8 mouse cellular contexts compared by ENCODE assay signal in the genomic region with DNA sequence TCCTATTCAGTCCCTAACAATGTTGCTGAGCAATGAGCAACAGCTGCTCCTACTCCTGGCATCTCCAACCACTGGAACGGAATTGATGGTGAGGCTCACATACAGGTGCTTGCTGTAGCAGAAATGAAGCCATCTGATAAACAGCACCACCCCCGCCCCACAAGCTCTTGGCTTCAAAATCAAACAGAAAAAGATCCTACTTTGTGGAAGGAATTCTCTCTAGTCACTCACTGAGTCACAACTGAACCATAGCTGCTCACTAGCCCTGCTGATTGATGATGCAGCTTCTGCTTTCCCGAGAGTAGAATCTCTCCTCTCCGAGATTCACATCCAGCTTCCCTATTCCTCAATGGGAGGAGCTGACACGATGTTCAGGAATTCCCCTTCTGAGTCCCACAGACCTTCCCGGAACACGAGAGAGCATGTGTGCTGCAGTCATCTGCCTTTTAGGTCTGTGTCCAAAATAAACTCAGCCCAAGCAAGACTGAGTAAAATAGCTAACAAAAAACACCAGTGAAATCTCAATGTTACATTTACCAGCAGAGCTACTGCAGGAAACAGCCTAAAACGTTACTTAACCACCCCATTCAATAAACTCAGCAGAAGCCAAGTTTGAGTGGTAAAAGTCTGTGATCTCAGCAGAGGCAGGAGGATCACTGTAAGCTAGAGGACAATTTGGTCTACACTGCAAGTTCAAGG. TPM values are rescaled to one million over a fixed set of nuclear protein-coding genes. Genes with fewer than 3 reads are reported as not detected.
A peak's percentile ranks its signal among the peaks of the same experiment; 100 is the strongest.
DNase-seq lines count a peak whose midpoint lies in the region; ATAC-seq and TF ChIP-seq lines count a peak whose summit lies in the region.

No protein-coding gene starts in this region.

- no peak overlapping the region for H3K9ac ChIP-seq in heart, embryonic 12.5 days
- H3K9ac ChIP-seq in liver, embryonic 12.5 days = peak overlapping the region; percentile 99
- no peak overlapping the region for H3K9ac ChIP-seq in stomach, postnatal 0 days (ENCODE audit: low read length)

- no peak for TF ChIP-seq POLR2A in bone marrow, adult 2 months (IDR thresholded peaks at IDR 0.05; ENCODE audit: borderline replicate concordance, control insufficient read depth, low read depth, low read length)

- TF ChIP-seq CTCF in bone marrow, adult 2 months (IDR thresholded peaks at IDR 0.05; ENCODE audit: control insufficient read depth, insufficient read depth, low read length) = no peak
- TF ChIP-seq CTCF in stomach, postnatal 0 days (IDR thresholded peaks at IDR 0.05; ENCODE audit: low read depth) = no peak

- H3K27ac ChIP-seq in bone marrow, adult 2 months (ENCODE audit: control insufficient read depth, insufficient read depth, low read depth, low read length, poor library complexity) = peak overlapping the region; percentile 61
- H3K27ac ChIP-seq in heart, embryonic 12.5 days (ENCODE audit: poor library complexity, severe bottlenecking) = no peak overlapping the region
- H3K27ac ChIP-seq in liver, embryonic 12.5 days = peak overlapping the region; percentile 99
- H3K27ac ChIP-seq in stomach, postnatal 0 days (replicated peaks) = no peak overlapping the region

- DNase-seq in heart, adult 11 months = peak; percentile 93
- no peak for DNase-seq in heart, postnatal 14 days
- DNase-seq in stomach, postnatal 0 days (ENCODE audit: low spot score) = no peak
- no peak for DNase-seq in thymus, postnatal 10 days (ENCODE audit: low spot score in 2 of 2)
- DNase-seq in layer of hippocampus, adult 11-12 months (ENCODE audit: low spot score) = no peak

- intact Hi-C loops in heart, postnatal 14 days (cut with DNase I) = no loop called here

- H3K4me2 ChIP-seq in heart, embryonic 12.5 days = peak overlapping the region; percentile 78
- peak overlapping the region; percentile 98 for H3K4me2 ChIP-seq in liver, embryonic 12.5 days
- H3K4me2 ChIP-seq in stomach, postnatal 0 days (replicated peaks; ENCODE audit: low read depth) = 0 out of 2 replicates have a peak overlapping the region, but pooled peaks have one; percentile 94

- no peaks in the 10 kb centered on the region for H3K9me3 ChIP-seq in heart, embryonic 12.5 days (replicated peaks)
- no peaks in the 10 kb centered on the region for H3K9me3 ChIP-seq in liver, embryonic 12.5 days (replicated peaks)
- no peaks in the 10 kb centered on the region for H3K9me3 ChIP-seq in stomach, postnatal 0 days (ENCODE audit: control insufficient read depth, low read length)

- peak overlapping the region; percentile 64 for H3K4me3 ChIP-seq in bone marrow, adult 2 months (replicated peaks; ENCODE audit: control insufficient read depth, low read depth, low read length)
- H3K4me3 ChIP-seq in heart, embryonic 12.5 days = peak overlapping the region; percentile 86
- H3K4me3 ChIP-seq in liver, embryonic 12.5 days = peak overlapping the region; percentile 97
- no peak overlapping the region for H3K4me3 ChIP-seq in stomach, postnatal 0 days (ENCODE audit: low read depth, low read length)

- 38% methylated on average over 8 of the region's 8 CpGs for WGBS in bone marrow, adult 2 months
- 31% methylated on average over 8 of the region's 8 CpGs for WGBS in heart, embryonic 12.5 days
- WGBS in liver, embryonic 12.5 days (ENCODE audit: insufficient replicate concordance) = 13% methylated on average over 8 of the region's 8 CpGs
- WGBS in stomach, postnatal 0 days = 26% methylated on average over 8 of the region's 8 CpGs

- peaks cover 6% of the 10 kb centered on the region for H3K4me1 ChIP-seq in bone marrow, adult 2 months (ENCODE audit: control insufficient read depth, insufficient read depth, low read length)
- peaks cover 51% of the 10 kb centered on the region for H3K4me1 ChIP-seq in heart, embryonic 12.5 days (replicated peaks)
- peaks cover 73% of the 10 kb centered on the region for H3K4me1 ChIP-seq in liver, embryonic 12.5 days
- no peaks in the 10 kb centered on the region; the same call in 1 of the 2 replicates for H3K4me1 ChIP-seq in stomach, postnatal 0 days (replicated peaks; ENCODE audit: control insufficient read depth, insufficient read depth)

- H3K27me3 ChIP-seq in heart, embryonic 12.5 days (replicated peaks) = peaks cover 19% of the 10 kb centered on the region
- H3K27me3 ChIP-seq in liver, embryonic 12.5 days (replicated peaks) = peaks cover 26% of the 10 kb centered on the region
- H3K27me3 ChIP-seq in stomach, postnatal 0 days (ENCODE audit: control insufficient read depth, insufficient read depth, low read length) = no peaks in the 10 kb centered on the region

- TF ChIP-seq EP300 in stomach, postnatal 0 days (optimal IDR thresholded peaks at IDR 0.05) = no peak

- no peak for ATAC-seq in heart, embryonic 12.5 days (ENCODE audit: insufficient number of reproducible peaks, low FRiP score)
- ATAC-seq in liver, embryonic 12.5 days = no peak
- ATAC-seq in stomach, postnatal 0 days (ENCODE audit: low FRiP score, low TSS enrichment) = no peak

- no peaks in the 10 kb centered on the region for H3K36me3 ChIP-seq in heart, embryonic 12.5 days
- peaks cover 20% of the 10 kb centered on the region for H3K36me3 ChIP-seq in liver, embryonic 12.5 days
- no peaks in the 10 kb centered on the region for H3K36me3 ChIP-seq in stomach, postnatal 0 days (ENCODE audit: control insufficient read depth, insufficient read depth, low read length)

RNA-seq across cellular contexts. Expression of a gene that starts 0.7 kb away (rescaled TPM):
- total RNA-seq in heart, postnatal 14 days (2021) = not detected
- not detected in 2 replicates for polyA plus RNA-seq in bone marrow, adult 2 months (2011; ENCODE audit: insufficient read depth, insufficient read length, low replicate concordance, missing spikeins)
- 0.12 TPM in 1 of 2 replicates, not detected in the other for polyA plus RNA-seq in heart, embryonic 12.5 days (2016; fragmentation: Nextera tagmentation; extraction: Ambion mirVana)
- 0.06 and 0.08 TPM in 2 replicates for polyA plus RNA-seq in liver, embryonic 12.5 days (2016; fragmentation: Nextera tagmentation; extraction: Ambion mirVana)
- 0.11 and 0.15 TPM in 2 replicates for polyA plus RNA-seq in stomach, postnatal 0 days (2015; fragmentation: Nextera tagmentation; extraction: Ambion mirVana)

RNA-seq across cellular contexts. Expression of a gene that starts 3.7 kb away (rescaled TPM):
- 10 to 100 TPM; 53.6 to 58.2 TPM for total RNA-seq in heart, postnatal 14 days (2021)
- polyA plus RNA-seq in bone marrow, adult 2 months (2011; ENCODE audit: insufficient read depth, insufficient read length, low replicate concordance, missing spikeins) = 27.7 and 30.7 TPM in 2 replicates
- polyA plus RNA-seq in heart, embryonic 12.5 days (2016; fragmentation: Nextera tagmentation; extraction: Ambion mirVana) = 15.5 and 20.8 TPM in 2 replicates
- polyA plus RNA-seq in liver, embryonic 12.5 days (2016; fragmentation: Nextera tagmentation; extraction: Ambion mirVana) = 56.5 and 59.7 TPM in 2 replicates
- polyA plus RNA-seq in stomach, postnatal 0 days (2015; fragmentation: Nextera tagmentation; extraction: Ambion mirVana) = 12.2 and 15.8 TPM in 2 replicates

RNA-seq across cellular contexts. Expression of a gene that starts 47.6 kb away (rescaled TPM):
- total RNA-seq in heart, postnatal 14 days (2021) = 10 to 100 TPM; 12.8 to 20.4 TPM
- 10.9 and 19.1 TPM in 2 replicates for polyA plus RNA-seq in bone marrow, adult 2 months (2011; ENCODE audit: insufficient read depth, insufficient read length, low replicate concordance, missing spikeins)
- 17.7 and 19.4 TPM in 2 replicates for polyA plus RNA-seq in heart, embryonic 12.5 days (2016; fragmentation: Nextera tagmentation; extraction: Ambion mirVana)
- 18.5 and 20.0 TPM in 2 replicates for polyA plus RNA-seq in liver, embryonic 12.5 days (2016; fragmentation: Nextera tagmentation; extraction: Ambion mirVana)
- 9.8 and 10.9 TPM in 2 replicates for polyA plus RNA-seq in stomach, postnatal 0 days (2015; fragmentation: Nextera tagmentation; extraction: Ambion mirVana)

RNA-seq across cellular contexts. Expression of a gene that starts 56.9 kb away (rescaled TPM):
- total RNA-seq in heart, postnatal 14 days (2021) = not detected
- polyA plus RNA-seq in bone marrow, adult 2 months (2011; ENCODE audit: insufficient read depth, insufficient read length, low replicate concordance, missing spikeins) = not detected in 2 replicates
- not detected in 2 replicates for polyA plus RNA-seq in heart, embryonic 12.5 days (2016; fragmentation: Nextera tagmentation; extraction: Ambion mirVana)
- polyA plus RNA-seq in liver, embryonic 12.5 days (2016; fragmentation: Nextera tagmentation; extraction: Ambion mirVana) = not detected in 2 replicates
- polyA plus RNA-seq in stomach, postnatal 0 days (2015; fragmentation: Nextera tagmentation; extraction: Ambion mirVana) = not detected in 2 replicates

Comparison
In these comparisons a context has a peak if more than half of its experiments do, and no peak if none do; other contexts are left out.
1. H3K27ac ChIP-seq: peak in bone marrow, adult 2 months (single experiment) and liver, embryonic 12.5 days (single experiment); none in heart, embryonic 12.5 days (single experiment) and stomach, postnatal 0 days (single experiment).
2. Peak in every context shown above with its lines, with median percentiles within 50 percentile points of each other: H3K4me2 ChIP-seq.